Mouse (Mus musculus) left cerebral cortex, postnatal 4 days (tissue): Measurements from ENCODE around the gene Hilpda. TPM values are rescaled to one million over a fixed set of nuclear protein-coding genes. Genes with fewer than 3 reads are reported as not detected.

Experiments
- DNase-seq: peaks from one replicate; pipeline ENCODE4 v3.0.0-alpha.2; 2022
- intact Hi-C: fragments of 180-260 bp; cut with DNase I; formaldehyde crosslinking; loops from one replicate; pipeline ENCODE4 v1.15.1; 2025
- total RNA-seq, 2 experiments: library from RNA; stranded (reverse); gene quantifications; 2 replicates each; pipeline ENCODE4 v1.2.3; 2021

The Hilpda gene
- 10 to 100 TPM in 1 of 2 experiments, 1 to 10 TPM in 1; 9.6 to 10.4 TPM for total RNA-seq

DNA sequence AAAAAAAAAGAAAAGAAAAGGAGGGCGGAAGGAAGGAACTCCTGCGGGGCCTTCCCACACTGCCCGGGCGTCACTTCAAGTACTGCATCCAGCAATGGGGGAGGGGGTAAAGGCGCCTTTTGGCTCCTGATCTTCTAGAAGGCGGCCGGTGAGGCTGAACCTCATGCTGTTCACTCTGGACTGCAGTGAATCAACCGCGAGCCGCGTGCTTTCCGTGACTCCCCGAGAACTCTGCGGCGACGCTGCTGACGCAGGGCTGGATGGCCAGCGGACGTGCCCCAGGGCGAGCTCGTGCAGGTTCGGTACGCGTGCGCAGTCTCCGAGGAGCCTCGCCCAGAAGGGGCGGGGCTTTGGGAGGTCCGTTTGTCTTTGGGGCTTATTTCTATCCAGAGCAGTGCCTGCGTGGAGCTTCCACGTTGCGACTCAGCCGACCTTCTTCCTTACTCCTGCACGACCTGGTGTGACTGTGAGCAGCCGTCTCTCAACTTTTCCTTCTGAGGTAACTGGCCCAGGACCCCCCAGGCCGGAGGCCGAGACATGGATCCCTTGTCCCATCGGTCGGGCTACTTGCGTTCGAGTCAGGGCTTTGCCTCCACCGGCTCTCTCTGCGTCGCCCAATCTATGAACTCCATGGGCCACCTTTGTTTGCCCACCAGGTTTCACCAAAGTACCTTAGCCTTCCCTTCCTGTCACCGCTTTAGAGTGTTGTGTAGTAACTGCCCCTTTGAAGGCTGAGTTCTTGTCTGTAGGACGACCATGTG lies at the start of gene Hilpda:
TSS of gene Hilpda (plus strand) at position 177 of the 761 bp plus-strand sequence.
- peak; percentile 92 for DNase-seq
- intact Hi-C loops = loop anchor here (10.0 kb wide), 1 partner anchor 98 kb away; the partner anchor contains the start of gene Prrt4

DNA sequence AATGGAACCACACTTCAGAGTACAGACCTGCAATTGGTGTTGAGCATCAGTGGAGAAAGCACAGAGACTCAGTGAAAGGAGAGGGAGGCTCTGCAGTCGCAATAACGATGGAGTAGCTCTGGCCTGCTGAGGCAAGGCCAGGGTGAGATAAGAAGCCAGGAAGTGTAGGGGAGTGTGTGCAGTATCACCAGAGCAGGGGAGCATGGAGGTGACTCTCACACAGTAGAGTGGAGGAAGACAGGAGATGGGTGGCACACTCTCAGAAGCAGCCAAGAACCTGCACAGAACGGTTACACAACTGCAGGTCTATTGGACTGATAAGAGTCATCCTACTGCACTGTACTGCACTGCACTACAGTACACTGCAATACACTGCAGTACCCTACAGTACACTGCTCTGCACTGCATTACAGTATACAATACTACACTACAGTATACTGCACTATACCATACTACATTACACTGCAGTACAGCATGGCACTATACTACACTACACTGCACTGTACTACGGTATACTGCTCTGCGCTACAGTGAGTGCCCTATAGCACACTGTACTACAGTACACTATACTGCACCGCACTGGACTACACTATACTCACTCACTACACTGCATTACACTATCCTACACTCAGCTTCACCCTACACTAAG lies 42.9 kb upstream of the Hilpda start:
- intact Hi-C loops = no loop called here
- no peak for DNase-seq

DNA sequence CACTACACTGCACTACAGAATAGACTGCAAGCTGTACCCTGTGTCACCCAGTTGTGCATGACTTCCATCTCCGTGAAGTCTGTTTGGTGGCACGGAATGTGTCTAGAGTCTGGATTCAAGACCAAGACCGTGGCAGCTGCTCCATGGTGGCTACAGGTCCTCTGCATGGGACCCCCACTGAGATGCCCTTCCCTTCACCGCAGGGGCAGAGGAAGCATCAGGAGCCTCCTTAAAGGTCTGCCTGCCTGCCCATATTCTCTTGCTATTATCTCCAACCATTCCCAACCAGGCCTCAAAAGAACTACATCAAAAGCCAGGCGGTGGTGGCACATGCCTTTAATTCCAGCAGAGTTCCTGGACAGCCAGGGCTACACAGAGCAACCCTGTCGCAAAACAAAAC lies 41.9 kb upstream of the Hilpda start:
- DNase-seq = no peak
- intact Hi-C loops = no loop called here

GRCm38 (mm10) chr6:29231799-29232198 lies 40.5 kb upstream of the Hilpda start:
- no peak for DNase-seq
- intact Hi-C loops = no loop called here

DNA sequence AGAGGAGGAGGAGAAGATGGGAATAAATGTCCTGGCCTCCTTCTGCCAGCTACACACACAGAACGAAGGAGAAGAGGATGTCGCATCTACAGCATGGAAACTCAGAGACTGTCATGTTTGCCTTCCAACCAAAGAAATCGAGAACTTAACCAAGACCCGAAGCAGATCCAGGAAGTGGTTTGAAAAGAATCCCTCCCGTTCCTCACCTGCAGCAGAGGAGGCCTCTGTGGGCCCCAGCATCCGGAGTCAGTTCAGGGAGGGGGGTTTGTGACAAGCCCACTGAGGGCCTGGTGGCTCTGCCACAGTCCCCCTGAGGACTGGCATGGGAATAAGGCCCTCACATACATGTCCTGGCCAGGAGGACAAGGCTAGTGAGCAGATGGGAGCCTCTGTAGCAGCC lies 40.0 kb upstream of the Hilpda start:
- DNase-seq = no peak
- intact Hi-C loops = no loop called here

DNA sequence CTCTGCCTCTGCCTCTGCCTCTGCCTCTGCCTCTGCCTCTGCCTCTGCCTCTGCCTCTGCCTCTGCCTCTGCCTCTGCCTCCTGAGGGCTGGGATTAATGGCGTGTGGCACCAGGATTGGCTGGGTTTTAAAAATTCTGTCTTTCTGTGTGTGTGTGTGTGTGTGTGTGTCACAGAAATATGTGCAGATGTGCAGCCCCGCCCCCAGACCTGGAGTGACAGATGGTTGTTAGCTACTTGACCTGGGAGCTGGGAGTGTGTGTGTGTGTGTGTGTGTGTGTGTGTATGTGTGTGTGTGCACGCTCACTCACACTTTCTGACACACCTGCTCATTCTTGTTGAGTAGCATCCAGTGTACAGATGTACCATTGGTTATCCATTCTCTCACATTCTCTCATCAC lies 38.6 kb upstream of the Hilpda start:
- DNase-seq = no peak
- intact Hi-C loops = no loop called here

DNA sequence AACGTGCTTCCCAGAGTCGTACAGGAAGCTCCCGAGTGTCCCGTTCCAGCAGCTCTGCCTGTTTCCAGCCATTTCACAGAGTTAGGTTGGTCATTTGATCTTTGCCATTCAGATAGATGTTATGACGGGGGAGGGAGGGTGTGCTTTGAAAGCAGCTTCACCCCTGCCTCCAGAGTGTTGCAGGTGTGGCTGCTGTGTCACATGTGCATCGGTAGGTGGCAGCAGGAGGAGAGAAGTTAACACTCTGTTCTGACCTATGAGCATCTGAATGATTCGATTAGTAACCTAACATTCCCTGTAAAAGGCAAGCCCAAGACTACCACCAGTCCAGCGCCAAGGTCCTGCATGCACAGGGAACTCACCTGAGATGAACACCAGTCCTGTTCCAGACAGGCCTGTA lies 38.0 kb upstream of the Hilpda start:
- DNase-seq = no peak
- intact Hi-C loops = no loop called here

DNA sequence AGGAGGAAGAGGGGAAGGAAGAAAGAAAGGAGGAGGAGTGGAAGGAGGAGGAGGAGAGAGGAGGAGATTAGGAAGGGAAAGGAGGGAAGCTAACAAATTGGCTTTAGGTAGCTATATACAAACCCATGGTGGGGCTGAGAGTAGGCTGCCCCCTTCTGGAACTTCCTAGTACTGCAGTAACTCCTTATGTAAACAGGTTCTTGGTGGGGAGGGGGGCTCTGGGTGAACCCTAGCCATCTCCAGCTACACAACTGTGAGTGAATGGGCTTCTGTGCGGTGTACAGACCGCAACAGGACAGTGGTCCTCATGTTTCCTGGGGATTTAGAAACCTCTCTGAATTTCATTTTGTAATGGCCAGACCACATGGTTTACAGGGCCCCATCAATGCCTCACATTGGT lies 31.5 kb upstream of the Hilpda start:
- DNase-seq = peak; percentile 51
- intact Hi-C loops = no loop called here

DNA sequence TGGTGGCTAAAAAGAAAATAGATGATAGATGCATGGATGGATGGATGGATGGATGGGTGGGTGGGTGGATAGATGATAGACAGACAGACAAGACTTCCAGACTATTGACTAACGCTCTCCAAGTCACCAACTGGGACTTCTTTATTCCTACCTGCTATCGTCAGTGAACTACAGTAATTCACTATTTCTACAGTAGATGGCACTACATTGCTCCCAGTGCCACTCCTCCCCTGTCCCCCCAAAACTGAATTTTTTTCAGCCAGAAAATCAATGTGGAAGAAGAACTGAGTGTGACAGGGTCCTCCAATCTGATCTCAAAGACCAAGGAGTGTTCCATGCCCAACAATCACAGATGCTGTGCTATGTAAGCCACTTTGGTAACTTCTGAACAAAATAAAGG lies 30.6 kb upstream of the Hilpda start:
- intact Hi-C loops = no loop called here
- no peak for DNase-seq

- intact Hi-C loops = no loop called here
Observed at GRCm38 (mm10) chr6:29242265-29242664, 30.0 kb upstream of the Hilpda start.

GRCm38 (mm10) chr6:29245272-29246120 lies 26.8 kb upstream of the Hilpda start:
- intact Hi-C loops = no loop called here
- no peak for DNase-seq

More at GRCm38 (mm10) chr6:29242265-29242664, 30.0 kb upstream of the Hilpda start:
- no peak for DNase-seq

GRCm38 (mm10) chr6:29246183-29246582 lies 26.1 kb upstream of the Hilpda start:
- DNase-seq = no peak
- intact Hi-C loops = no loop called here

DNA sequence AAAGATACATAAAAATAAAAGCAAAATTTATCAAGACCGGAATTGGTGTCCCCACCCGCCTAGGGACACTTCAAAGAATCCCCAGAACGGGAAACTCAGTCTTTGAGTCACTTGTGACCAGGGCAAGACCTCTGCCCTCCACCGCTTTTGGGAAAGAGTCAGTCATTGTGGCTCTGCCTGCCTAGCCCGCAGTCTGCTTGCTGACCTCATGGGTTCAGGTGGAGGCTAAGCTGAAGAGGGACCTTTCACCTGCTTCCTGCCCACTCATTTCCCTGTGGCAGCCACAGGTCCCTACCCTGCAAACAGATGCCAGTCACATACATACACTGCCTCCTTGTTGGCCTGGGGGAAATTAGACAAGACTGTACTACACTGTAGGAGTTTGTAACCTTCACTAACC lies 25.7 kb upstream of the Hilpda start:
- no peak for DNase-seq
- intact Hi-C loops = no loop called here

DNA sequence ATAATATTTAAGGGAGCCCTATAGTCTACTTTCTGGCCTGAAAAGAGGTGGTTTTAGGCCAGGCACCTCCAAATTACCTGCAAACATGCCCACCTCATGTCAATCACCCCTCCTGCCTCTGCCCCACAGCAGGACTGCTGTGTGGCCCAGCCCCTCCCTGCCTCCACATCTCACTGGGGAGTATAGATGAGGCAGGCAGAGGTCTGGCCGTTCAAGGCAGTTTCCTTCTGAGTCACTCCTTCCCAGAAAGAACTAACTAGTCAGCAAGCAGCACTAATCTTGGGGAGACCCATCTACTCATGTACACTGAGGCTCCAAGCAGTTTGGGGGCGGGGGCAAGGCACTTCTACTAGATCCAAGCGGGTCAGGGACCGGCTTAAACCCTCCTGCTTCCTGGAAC lies 25.2 kb upstream of the Hilpda start:
- intact Hi-C loops = no loop called here
- DNase-seq = no peak

DNA sequence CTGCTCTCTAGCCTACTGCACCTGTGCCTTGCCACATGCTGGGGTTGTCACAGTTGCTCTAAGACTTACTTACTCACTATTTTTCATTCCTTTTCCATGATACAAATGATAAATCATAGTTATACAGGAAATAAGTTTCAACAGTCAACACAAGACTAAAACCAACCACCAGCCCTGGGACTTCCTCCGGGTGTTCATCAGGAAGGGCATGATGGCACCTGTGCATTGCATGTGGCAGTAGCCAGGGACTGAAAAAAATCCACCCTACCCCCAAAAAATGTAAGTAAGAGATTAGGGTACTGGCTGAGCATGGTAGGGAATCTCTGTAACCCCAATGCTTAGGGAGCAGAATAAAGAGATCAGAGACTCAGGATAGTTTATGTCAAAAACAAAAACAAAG lies 12.9 kb upstream of the Hilpda start:
- intact Hi-C loops = no loop called here
- DNase-seq = no peak

DNA sequence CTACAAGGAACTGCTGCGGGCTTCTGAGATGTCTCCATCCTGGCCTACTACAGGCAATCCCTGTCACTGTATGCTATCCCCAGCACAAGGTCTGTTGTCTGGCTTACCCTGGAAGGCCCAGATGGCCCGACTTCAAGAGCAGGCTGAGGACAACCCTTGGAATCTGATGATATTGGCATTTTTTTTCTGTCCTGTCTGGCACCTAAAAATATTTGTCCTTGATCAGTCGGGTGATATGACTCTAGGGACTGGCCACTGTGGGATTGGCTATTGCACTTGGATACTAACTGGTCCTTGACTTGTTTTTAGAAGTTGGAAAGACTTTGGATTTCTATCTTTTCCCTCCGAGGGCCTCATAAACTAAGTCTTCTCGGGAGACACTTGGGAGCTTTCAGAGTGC lies 10.5 kb upstream of the Hilpda start:
- intact Hi-C loops = no loop called here

DNA sequence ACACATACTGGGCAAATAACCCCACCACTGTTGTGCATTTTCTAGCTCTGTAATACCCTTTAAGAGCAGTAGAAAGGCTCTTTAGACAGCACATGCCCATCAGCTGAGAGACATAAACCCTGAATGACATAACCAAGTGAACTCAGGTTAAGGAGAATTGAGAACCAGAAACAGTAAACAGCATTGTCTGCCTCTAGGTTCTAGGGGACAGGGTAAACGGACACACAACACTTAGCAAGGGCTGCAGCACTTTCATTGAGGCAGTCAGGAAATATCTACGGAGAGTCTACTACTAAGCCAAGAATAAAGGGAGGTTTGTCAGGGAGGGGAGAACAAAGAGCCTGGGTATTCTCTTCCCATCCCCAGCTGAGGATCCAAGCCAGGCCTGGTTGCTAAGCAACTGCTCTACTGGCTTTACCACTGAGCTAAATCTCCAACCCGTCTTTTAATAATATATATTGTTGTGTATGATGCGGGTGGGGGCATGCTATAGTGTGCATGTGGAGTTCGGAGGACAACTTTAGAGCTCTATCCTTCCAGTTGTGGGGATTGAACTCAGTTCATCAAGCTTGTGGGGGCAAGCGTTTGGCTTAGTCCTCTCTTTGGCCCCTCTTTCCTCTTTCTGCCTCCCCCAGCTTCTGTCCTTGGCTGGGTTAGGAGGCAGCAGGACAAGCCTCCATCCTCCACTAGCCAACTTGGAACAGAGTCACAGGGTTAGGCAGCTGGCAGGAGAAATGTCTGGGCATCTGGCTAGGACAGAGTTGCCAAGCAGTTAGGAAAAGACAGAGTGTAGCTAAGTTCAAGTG lies 8.4 kb upstream of the Hilpda start:
- intact Hi-C loops = no loop called here
- peak; percentile 77 for DNase-seq

More for the DNA sequence above, 10.5 kb upstream of the Hilpda start:
- no peak for DNase-seq

GRCm38 (mm10) chr6:29264456-29264781 lies 7.9 kb upstream of the Hilpda start:
- no peak for DNase-seq
- intact Hi-C loops = no loop called here

GRCm38 (mm10) chr6:29266936-29267335 lies 5.4 kb upstream of the Hilpda start:
- DNase-seq = no peak
- intact Hi-C loops = loop anchor here (5.0 kb wide), 1 partner anchor 45 kb away; no protein-coding TSS in a partner anchor

DNA sequence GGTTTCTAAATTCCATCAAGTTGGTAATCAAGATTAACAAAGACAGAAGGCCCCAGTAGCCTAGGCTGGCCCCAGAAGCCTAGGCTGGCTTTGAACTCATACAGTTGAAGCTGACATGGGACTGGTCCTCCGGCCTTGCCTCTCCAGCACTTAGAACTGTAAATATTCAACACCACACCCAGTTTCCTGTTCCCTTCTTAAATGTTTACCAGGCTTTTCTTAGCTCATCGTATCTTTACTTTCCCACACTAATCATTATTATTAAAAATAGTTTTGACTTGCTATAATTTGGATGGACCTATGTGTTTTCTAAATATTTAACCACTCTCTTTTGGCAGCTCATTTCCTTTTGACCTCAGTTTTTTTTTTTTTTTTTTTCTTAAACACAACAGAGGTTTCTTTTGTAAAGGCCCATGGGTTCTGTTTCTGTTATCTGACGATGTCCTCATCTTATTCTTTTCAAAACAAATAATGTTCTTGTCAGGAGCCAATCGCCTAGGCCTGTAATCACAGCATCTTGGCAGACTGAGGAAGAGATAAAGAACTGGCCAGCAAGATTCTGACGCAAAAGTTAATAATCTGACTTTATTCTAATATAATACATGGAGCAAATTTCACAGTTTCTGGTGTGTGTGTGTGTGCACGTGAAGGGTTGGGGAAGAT lies 3.2 kb upstream of the Hilpda start:
- intact Hi-C loops = loop anchor here (5.0 kb wide), 1 partner anchor 47 kb away; no protein-coding TSS in a partner anchor
- no peak for DNase-seq
